Mouse (Mus musculus) stomach, embryonic 14.5 days (tissue): ENCODE measurements around the gene Ccng1. TPM values are rescaled to one million over a fixed set of nuclear protein-coding genes. Genes with fewer than 3 reads are reported as not detected.

Source experiments
- ATAC-seq: fragments of 200-750 bp; cut with Nextera tagmentation; 2 replicates; pipeline ENCODE4 v1.8.0; 2017; ENCODE audit warnings: low read depth, moderate TSS enrichment; ENCODE audit not compliant: insufficient number of reproducible peaks, insufficient read depth, low FRiP score
- H3K27ac ChIP-seq: fragments of 300-500 bp; sonication (generic); 2 replicates; pipeline ENCODE4 v1.5.1; 2014; ENCODE audit warnings: mild to moderate bottlenecking, low read length, moderate library complexity, mixed read lengths
- H3K27me3 ChIP-seq: fragments of 300-500 bp; sonication (generic); 2 replicates; pipeline ENCODE4 v1.6.1; 2014; ENCODE audit warnings: low read length, control low read depth, mixed read lengths; ENCODE audit not compliant: control insufficient read depth, insufficient read depth
- H3K36me3 ChIP-seq: fragments of 300-500 bp; sonication (generic); 2 replicates; pipeline ENCODE4 v1.6.1; 2014; ENCODE audit warnings: mild to moderate bottlenecking, control low read depth, low read length, moderate library complexity, mixed read lengths; ENCODE audit not compliant: control insufficient read depth, insufficient read depth
- H3K4me1 ChIP-seq: fragments of 300-500 bp; sonication (generic); 2 replicates; pipeline ENCODE4 v1.6.1; 2014; ENCODE audit warnings: low read length, control low read depth, mixed read lengths; ENCODE audit not compliant: control insufficient read depth, insufficient read depth
- H3K4me2 ChIP-seq: fragments of 300-500 bp; sonication (generic); replicated peaks from 2 replicates; pipeline ENCODE4 v1.6.1; 2014; ENCODE audit warnings: low read depth, low read length, control low read depth
- H3K4me3 ChIP-seq: fragments of 300-500 bp; sonication (generic); 2 replicates; pipeline ENCODE4 v1.5.1; 2014; ENCODE audit warnings: low read depth, low read length, control low read depth
- H3K9ac ChIP-seq: fragments of 300-500 bp; sonication (generic); replicated peaks from 2 replicates; pipeline ENCODE4 v1.6.1; 2014; ENCODE audit warnings: low read depth, mild to moderate bottlenecking, control low read depth, low read length, moderate library complexity, mixed read lengths
- H3K9me3 ChIP-seq: fragments of 300-500 bp; sonication (generic); 2 replicates; pipeline ENCODE4 v1.6.1; 2016; ENCODE audit warnings: low read depth, low read length, control low read depth; ENCODE audit not compliant: control insufficient read depth
- WGBS: fragments of 180-500 bp; shearing (Covaris S2); extraction: QIAGEN DNeasy Blood & Tissue Kit; methylation state at CpG from one replicate; pipeline ENCODE4 v1.1.7; 2014; 5-methylcytosine and 5-hydroxymethylcytosine counted together
- polyA plus RNA-seq: library from polyadenylated mRNA; unstranded; fragments of >200 nt; fragmentation: Nextera tagmentation; extraction: Ambion mirVana; gene quantifications from 2 replicates; pipeline ENCODE4 v1.2.1, GENCODE M21; 2014

Gene Ccng1
- polyA plus RNA-seq, 1 experiment from 2014 or later = 47.2 TPM

DNA sequence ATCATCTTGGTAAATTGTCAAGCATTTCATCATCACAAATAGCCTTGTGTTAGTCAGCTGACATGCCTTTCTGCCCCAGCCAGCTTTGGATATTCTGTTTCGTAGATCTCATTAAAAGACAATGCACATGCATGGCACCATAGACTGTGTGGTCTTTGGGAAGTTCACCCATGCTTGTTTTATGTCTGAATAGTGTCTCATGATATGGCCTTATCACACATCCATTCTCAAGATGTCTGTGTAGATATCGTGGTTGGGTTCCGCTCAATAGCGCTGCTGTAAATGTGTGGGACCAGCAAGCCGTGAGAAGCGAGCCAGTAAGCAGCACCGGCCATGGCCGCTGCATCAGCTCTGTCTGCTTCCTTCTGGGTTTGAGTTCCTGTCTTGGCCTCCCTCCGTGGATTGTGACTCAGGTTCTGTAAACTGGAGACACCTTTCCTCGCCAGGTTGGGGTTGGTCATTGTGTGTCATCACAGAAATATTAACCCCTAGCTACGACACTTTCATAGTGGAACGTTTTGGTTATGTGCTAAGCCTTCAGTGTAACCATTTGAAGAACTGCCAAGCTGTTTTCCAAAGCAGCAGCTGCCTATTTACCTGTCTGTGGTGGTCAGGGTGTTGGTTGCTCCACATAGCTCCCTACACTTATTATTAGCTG, 13.4 kb downstream of the Ccng1 start:
- H3K9ac ChIP-seq = no peak overlapping the region
- H3K4me2 ChIP-seq = no peak overlapping the region
- peaks cover 24% of the 10 kb centered on the region for H3K36me3 ChIP-seq
- H3K27me3 ChIP-seq = no peaks in the 10 kb centered on the region
- no peaks in the 10 kb centered on the region for H3K4me1 ChIP-seq
- WGBS = 89% methylated on average over 12 of the region's 12 CpGs
- ATAC-seq = no peak
- H3K4me3 ChIP-seq = no peak overlapping the region
- H3K9me3 ChIP-seq = no peaks in the 10 kb centered on the region
- no peak overlapping the region for H3K27ac ChIP-seq

GRCm38 (mm10) chr11:40737369-40737768, 17.7 kb downstream of the Ccng1 start:
- no peak for ATAC-seq
- H3K4me1 ChIP-seq = peaks cover 7% of the 10 kb centered on the region; the same call in 1 of the 2 replicates
- peaks cover 28% of the 10 kb centered on the region for H3K36me3 ChIP-seq
- H3K9me3 ChIP-seq = no peaks in the 10 kb centered on the region
- H3K27ac ChIP-seq = no peak overlapping the region
- no peak overlapping the region for H3K9ac ChIP-seq
- H3K27me3 ChIP-seq = no peaks in the 10 kb centered on the region
- 85% methylated on average over 3 of the region's 3 CpGs for WGBS
- H3K4me3 ChIP-seq = no peak overlapping the region
- no peak overlapping the region for H3K4me2 ChIP-seq

DNA sequence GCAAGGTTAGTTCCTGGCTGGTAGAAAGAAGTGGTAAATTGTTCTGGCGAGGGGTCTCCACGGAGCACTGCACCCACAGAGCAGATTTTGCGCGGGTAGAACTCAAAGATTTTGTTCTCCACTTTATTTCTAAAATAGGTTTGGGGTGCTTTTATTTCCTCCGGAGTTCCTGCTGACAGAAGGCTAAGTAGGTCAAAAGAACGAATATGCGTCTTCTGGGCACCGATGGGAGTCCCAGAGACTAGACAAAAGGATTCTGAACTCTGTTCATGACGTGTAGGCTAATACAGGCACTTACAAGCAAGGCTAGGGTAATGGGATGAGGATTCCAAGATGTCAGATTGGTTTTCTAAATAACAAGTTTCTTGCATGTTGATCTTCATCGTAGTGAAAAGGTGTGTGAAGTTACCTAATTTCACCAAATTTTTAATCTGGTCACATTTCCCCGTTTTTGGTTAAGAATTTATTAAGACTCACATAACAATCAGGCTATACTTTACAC, 20.8 kb downstream of the Ccng1 start:
- no peak for ATAC-seq

DNA sequence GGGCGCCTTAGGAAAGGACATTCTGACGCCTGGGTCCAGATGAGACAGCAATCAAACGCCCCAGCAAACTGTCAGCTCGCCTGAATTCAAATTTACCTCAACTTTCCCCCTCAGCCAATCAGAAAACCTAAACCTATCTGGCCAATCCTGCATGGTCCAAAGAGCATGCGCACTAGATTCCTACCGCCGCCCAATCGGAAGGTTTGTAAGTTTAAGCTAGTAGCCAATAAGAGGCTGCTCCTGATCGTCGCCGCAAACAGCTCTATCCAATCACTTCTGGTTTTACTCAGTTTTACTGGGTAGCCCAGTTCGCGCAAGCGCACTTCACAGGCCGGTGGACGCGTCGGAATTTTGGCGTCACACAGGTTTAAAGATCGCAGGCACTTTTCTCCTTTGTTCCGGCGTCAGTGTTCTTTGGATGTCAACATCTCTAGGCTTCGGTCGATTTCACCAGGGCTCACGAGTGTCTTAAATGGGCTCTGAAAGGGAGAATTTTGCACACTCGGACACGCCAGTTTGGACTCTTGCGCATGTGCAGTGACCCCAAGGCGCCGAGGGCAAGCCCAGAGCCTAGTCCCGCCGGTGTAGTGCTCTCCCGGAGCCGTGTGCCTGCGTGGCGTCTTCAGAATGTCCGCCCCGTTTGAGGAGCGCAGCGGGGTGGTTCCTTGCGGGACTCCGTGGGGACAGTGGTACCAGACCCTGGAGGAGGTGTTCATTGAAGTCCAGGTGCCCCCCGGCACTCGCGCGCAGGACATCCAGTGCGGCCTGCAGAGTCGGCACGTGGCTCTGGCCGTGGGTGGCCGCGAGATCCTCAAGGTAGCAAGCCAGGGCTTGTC, 21.6 kb downstream of the Ccng1 start, which contains the start of the genes Hmmr and Nudcd2:
TSS of gene Hmmr (minus strand) at position 84 of the 836 bp plus-strand sequence.
TSS of gene Nudcd2 (plus strand) at position 329 of the 836 bp plus-strand sequence.
- peaks cover 13% of the 10 kb centered on the region; the same call in 1 of the 2 replicates for H3K4me1 ChIP-seq
- H3K27ac ChIP-seq = peak within 1 kb of the TSS; percentile 61; the same call in 1 of the 2 replicates
- peak within 1 kb of the TSS; percentile 80 for H3K4me2 ChIP-seq
- WGBS = under 1% methylated on average over 52 of the region's 52 CpGs
- no peaks in the 10 kb centered on the region for H3K27me3 ChIP-seq
- peaks cover 22% of the 10 kb centered on the region for H3K36me3 ChIP-seq
- ATAC-seq = peak; percentile 99
- peak within 1 kb of the TSS; percentile 69 for H3K9ac ChIP-seq
- H3K4me3 ChIP-seq = peak within 1 kb of the TSS; percentile 48
- H3K9me3 ChIP-seq = no peaks in the 10 kb centered on the region

More for the DNA sequence above, 20.8 kb downstream of the Ccng1 start:
- no peak overlapping the region for H3K27ac ChIP-seq
- H3K4me3 ChIP-seq = peak overlapping the region; percentile 48
- 3% methylated on average over 11 of the region's 11 CpGs for WGBS
- H3K36me3 ChIP-seq = peaks cover 25% of the 10 kb centered on the region
- peaks cover 13% of the 10 kb centered on the region; the same call in 1 of the 2 replicates for H3K4me1 ChIP-seq
- H3K4me2 ChIP-seq = peak overlapping the region; percentile 56
- H3K9me3 ChIP-seq = no peaks in the 10 kb centered on the region
- no peaks in the 10 kb centered on the region for H3K27me3 ChIP-seq
- peak overlapping the region; percentile 69 for H3K9ac ChIP-seq

DNA sequence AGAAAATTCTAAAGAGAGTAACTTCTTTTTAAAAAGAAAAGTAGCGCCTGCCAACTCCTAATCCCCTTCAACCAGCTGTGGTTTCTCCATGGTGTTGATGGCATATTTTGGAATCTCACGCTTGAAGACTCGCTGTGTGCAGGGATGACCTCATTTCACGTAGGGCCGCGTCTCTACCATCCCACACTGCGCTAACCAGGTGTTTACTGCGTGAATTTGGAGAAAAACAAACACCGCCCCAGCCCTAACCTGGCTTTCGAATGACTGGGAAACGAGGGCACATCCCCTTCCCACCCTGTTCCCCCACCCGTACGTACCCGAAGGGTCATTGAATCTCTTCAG, 22.1 kb downstream of the Ccng1 start:
- peak overlapping the region; percentile 80 for H3K4me2 ChIP-seq
- peak; percentile 34 for ATAC-seq
- WGBS = 3% methylated on average over 14 of the region's 14 CpGs
- H3K4me3 ChIP-seq = peak overlapping the region; percentile 48
- H3K9me3 ChIP-seq = no peaks in the 10 kb centered on the region
- no peaks in the 10 kb centered on the region for H3K27me3 ChIP-seq
- H3K27ac ChIP-seq = no peak overlapping the region
- H3K9ac ChIP-seq = peak overlapping the region; percentile 42
- H3K4me1 ChIP-seq = peaks cover 13% of the 10 kb centered on the region; the same call in 1 of the 2 replicates
- H3K36me3 ChIP-seq = peaks cover 22% of the 10 kb centered on the region

DNA sequence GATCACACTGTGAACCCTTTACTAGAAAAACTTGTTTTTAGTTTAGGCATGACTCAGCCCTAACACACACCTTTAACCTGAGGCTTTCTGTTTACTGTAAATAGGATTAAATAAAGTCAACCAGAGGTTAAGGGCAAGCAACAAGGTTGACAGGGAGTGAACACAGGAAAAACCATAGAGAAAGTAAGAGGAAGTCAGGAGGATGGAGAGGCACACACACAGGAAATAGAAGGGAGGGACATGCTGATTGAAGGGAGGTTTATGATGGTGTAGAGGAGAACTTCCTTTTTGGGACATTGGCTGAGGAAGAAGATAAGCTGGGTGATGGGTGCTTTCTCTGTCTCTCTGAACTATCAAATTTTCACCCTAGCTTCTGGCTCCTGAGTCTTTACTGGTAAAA, 36.8 kb downstream of the Ccng1 start:
- Histone ChIP-seq H3K4me2 (no peak overlapping the region), H3K9me3 (no peaks in the 10 kb centered on the region), H3K9ac (no peak overlapping the region), H3K4me3 (no peak overlapping the region), H3K4me1 (no peaks in the 10 kb centered on the region), H3K27ac (no peak overlapping the region), H3K36me3 (peaks cover 76% of the 10 kb centered on the region), H3K27me3 (no peaks in the 10 kb centered on the region)
- no peak for ATAC-seq

DNA sequence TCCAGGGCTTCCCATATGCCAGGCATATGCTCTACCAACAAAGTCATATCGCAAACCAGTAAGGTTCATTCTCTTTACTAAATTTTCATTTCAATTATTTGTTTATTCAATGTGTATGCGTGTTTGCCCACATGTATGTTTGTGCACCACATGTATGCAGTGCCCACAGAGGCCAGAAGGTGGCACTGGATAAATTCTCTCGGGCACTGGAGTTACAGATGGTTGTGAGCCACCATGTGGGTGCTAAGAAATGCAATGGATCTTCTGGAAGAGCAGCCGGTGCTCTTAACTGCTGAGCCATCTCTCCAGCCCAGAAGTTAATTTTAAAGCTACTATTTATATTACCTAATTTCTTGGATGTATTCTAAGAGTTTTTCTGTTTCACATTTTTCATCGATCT, 39.6 kb downstream of the Ccng1 start:
- H3K27ac ChIP-seq = no peak overlapping the region
- no peak overlapping the region for H3K4me2 ChIP-seq
- 92% methylated on average over 5 of the region's 5 CpGs for WGBS
- no peaks in the 10 kb centered on the region for H3K27me3 ChIP-seq
- ATAC-seq = no peak
- H3K4me3 ChIP-seq = no peak overlapping the region
- H3K9ac ChIP-seq = no peak overlapping the region
- H3K9me3 ChIP-seq = no peaks in the 10 kb centered on the region
- peaks cover 76% of the 10 kb centered on the region for H3K36me3 ChIP-seq
- H3K4me1 ChIP-seq = no peaks in the 10 kb centered on the region

GRCm38 (mm10) chr11:40713858-40714257, 41.3 kb downstream of the Ccng1 start:
- no peak for ATAC-seq
- H3K9me3 ChIP-seq = no peaks in the 10 kb centered on the region
- no peaks in the 10 kb centered on the region for H3K27me3 ChIP-seq
- no peak overlapping the region for H3K9ac ChIP-seq
- WGBS = 75% methylated on average over 8 of the region's 8 CpGs
- H3K4me1 ChIP-seq = no peaks in the 10 kb centered on the region
- H3K4me2 ChIP-seq = no peak overlapping the region
- H3K36me3 ChIP-seq = peaks cover 84% of the 10 kb centered on the region
- H3K4me3 ChIP-seq = no peak overlapping the region
- H3K27ac ChIP-seq = no peak overlapping the region
